Mouse (Mus musculus): ENCODE measurements around the gene Ints6l.

DNA sequence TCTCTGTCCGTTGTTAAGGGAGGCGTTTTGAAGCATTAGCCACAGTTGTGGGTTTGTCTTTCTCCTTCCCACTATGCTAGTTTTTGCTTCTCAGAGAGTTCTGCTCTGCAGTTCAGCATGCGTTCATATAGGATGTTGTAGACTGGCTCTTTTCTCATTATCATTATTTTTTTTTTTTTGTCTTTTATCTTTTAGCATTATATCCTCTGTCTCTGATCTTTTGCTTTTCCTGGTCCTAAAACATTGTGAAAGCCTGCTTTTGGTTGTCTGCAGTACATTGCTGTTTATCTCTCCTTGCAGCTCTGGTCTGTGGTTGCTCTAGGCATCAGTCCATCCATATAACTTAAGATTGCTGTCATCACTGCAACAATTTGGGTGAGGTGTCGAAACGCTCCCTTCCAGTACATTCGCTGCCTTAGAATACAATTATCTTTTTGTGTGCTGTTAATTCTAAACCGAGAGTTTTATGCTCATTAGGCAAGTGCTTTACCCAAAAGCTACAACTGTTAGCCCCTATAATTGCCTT, 18.8 kb upstream of the Ints6l start:
- no peak for TF ChIP-seq CTCF (IDR thresholded peaks at IDR 0.05; ENCODE audit: borderline replicate concordance, control insufficient read depth, extremely low read depth, insufficient read depth, low read length, poor library complexity)
- no peak for TF ChIP-seq POLR2A (IDR thresholded peaks at IDR 0.05; ENCODE audit: control insufficient read depth, extremely low read depth, insufficient read depth, low read length, poor library complexity)

Measured in thymus, adult 2 months (tissue).